Mouse (Mus musculus): ENCODE data around the gene Agps. TPM values are rescaled to one million over a fixed set of nuclear protein-coding genes. Genes with fewer than 3 reads are reported as not detected.

Agps gene
- 39.1 and 49.3 TPM in 2 replicates for polyA plus RNA-seq (2014; fragmentation: Nextera tagmentation; extraction: Ambion mirVana)

GRCm38 (mm10) chr2:75831881-75832633 lies at the start of gene Agps:
Agps (plus strand) TSS chr2:75832177.
- Histone ChIP-seq H3K9ac (ENCODE audit: low read length) (peak within 1 kb of the TSS; percentile 94), H3K27me3 (ENCODE audit: control insufficient read depth, insufficient read depth, low read length) (no peaks in the 10 kb centered on the region), H3K27ac (replicated peaks; ENCODE audit: low read depth, low read length) (peak within 1 kb of the TSS; percentile 68), H3K36me3 (ENCODE audit: control insufficient read depth, insufficient read depth, low read length) (no peaks in the 10 kb centered on the region), H3K4me2 (ENCODE audit: low read depth, severe bottlenecking) (peak within 1 kb of the TSS; percentile 57), H3K4me3 (ENCODE audit: low read depth, low read length) (peak within 1 kb of the TSS; percentile 85), H3K4me1 (ENCODE audit: control insufficient read depth, insufficient read depth, low read length) (peaks cover 12% of the 10 kb centered on the region), H3K9me3 (ENCODE audit: control insufficient read depth, low read length) (no peaks in the 10 kb centered on the region)
- WGBS = under 1% methylated on average over 76 of the region's 86 CpGs
- peak; percentile 91 for DNase-seq (ENCODE audit: low spot score)
- ATAC-seq (ENCODE audit: insufficient number of reproducible peaks, low FRiP score, low TSS enrichment, low read depth) = peak; percentile 88

- 18% methylated on average over 6 of the region's 6 CpGs for WGBS
- no peak for ATAC-seq (ENCODE audit: insufficient number of reproducible peaks, low FRiP score, low TSS enrichment, low read depth)
These were observed 45.9 kb upstream of the Agps start for GRCm38 (mm10) chr2:75786075-75786474.

GRCm38 (mm10) chr2:75788511-75788910 lies 43.5 kb upstream of the Agps start:
- H3K36me3 ChIP-seq (ENCODE audit: control insufficient read depth, insufficient read depth, low read length) = no peaks in the 10 kb centered on the region
- no peak overlapping the region for H3K27ac ChIP-seq (replicated peaks; ENCODE audit: low read depth, low read length)
- H3K9ac ChIP-seq (ENCODE audit: low read length) = no peak overlapping the region
- no peak overlapping the region for H3K4me2 ChIP-seq (ENCODE audit: low read depth, severe bottlenecking)
- H3K4me3 ChIP-seq (ENCODE audit: low read depth, low read length) = no peak overlapping the region
- peaks cover 6% of the 10 kb centered on the region; the same call in 1 of the 2 replicates for H3K4me1 ChIP-seq (ENCODE audit: control insufficient read depth, insufficient read depth, low read length)
- H3K27me3 ChIP-seq (ENCODE audit: control insufficient read depth, insufficient read depth, low read length) = no peaks in the 10 kb centered on the region
- no peak for DNase-seq (ENCODE audit: low spot score)
- no peaks in the 10 kb centered on the region for H3K9me3 ChIP-seq (ENCODE audit: control insufficient read depth, low read length)
- 67% methylated on average over 3 of the region's 3 CpGs for WGBS
- ATAC-seq (ENCODE audit: insufficient number of reproducible peaks, low FRiP score, low TSS enrichment, low read depth) = no peak

More at GRCm38 (mm10) chr2:75786075-75786474, 45.9 kb upstream of the Agps start:
- Histone ChIP-seq H3K9me3 (ENCODE audit: control insufficient read depth, low read length) (no peaks in the 10 kb centered on the region), H3K27me3 (ENCODE audit: control insufficient read depth, insufficient read depth, low read length) (no peaks in the 10 kb centered on the region), H3K9ac (ENCODE audit: low read length) (no peak overlapping the region), H3K36me3 (ENCODE audit: control insufficient read depth, insufficient read depth, low read length) (no peaks in the 10 kb centered on the region), H3K4me1 (ENCODE audit: control insufficient read depth, insufficient read depth, low read length) (peaks cover 8% of the 10 kb centered on the region; the same call in 1 of the 2 replicates), H3K4me2 (ENCODE audit: low read depth, severe bottlenecking) (no peak overlapping the region), H3K27ac (replicated peaks; ENCODE audit: low read depth, low read length) (no peak overlapping the region), H3K4me3 (ENCODE audit: low read depth, low read length) (no peak overlapping the region)
- DNase-seq (ENCODE audit: low spot score) = peak; percentile 72

- Histone ChIP-seq H3K9me3 (ENCODE audit: control insufficient read depth, low read length) (no peaks in the 10 kb centered on the region), H3K9ac (ENCODE audit: low read length) (no peak overlapping the region), H3K4me2 (ENCODE audit: low read depth, severe bottlenecking) (peak overlapping the region; percentile 22; the same call in 1 of the 2 replicates), H3K27me3 (ENCODE audit: control insufficient read depth, insufficient read depth, low read length) (no peaks in the 10 kb centered on the region), H3K36me3 (ENCODE audit: control insufficient read depth, insufficient read depth, low read length) (no peaks in the 10 kb centered on the region), H3K4me3 (ENCODE audit: low read depth, low read length) (no peak overlapping the region), H3K27ac (replicated peaks; ENCODE audit: low read depth, low read length) (no peak overlapping the region), H3K4me1 (ENCODE audit: control insufficient read depth, insufficient read depth, low read length) (peaks cover 6% of the 10 kb centered on the region; the same call in 1 of the 2 replicates)
- DNase-seq (ENCODE audit: low spot score) (peak; percentile 58), ATAC-seq (ENCODE audit: insufficient number of reproducible peaks, low FRiP score, low TSS enrichment, low read depth) (no peak)
- 12% methylated on average over 14 of the region's 14 CpGs for WGBS
These were observed 41.9 kb upstream of the Agps start for GRCm38 (mm10) chr2:75789959-75790523.

- no peaks in the 10 kb centered on the region for H3K36me3 ChIP-seq (ENCODE audit: control insufficient read depth, insufficient read depth, low read length)
- 67% methylated on average over 18 of the region's 18 CpGs for WGBS
These were observed 40.2 kb upstream of the Agps start for GRCm38 (mm10) chr2:75791561-75792308.

GRCm38 (mm10) chr2:75792377-75793203 lies 39.4 kb upstream of the Agps start:
- 54% methylated on average over 12 of the region's 12 CpGs for WGBS
- Histone ChIP-seq H3K4me1 (ENCODE audit: control insufficient read depth, insufficient read depth, low read length) (peaks cover 6% of the 10 kb centered on the region; the same call in 1 of the 2 replicates), H3K4me2 (ENCODE audit: low read depth, severe bottlenecking) (no peak overlapping the region), H3K4me3 (ENCODE audit: low read depth, low read length) (no peak overlapping the region), H3K27ac (replicated peaks; ENCODE audit: low read depth, low read length) (no peak overlapping the region), H3K36me3 (ENCODE audit: control insufficient read depth, insufficient read depth, low read length) (no peaks in the 10 kb centered on the region), H3K27me3 (ENCODE audit: control insufficient read depth, insufficient read depth, low read length) (no peaks in the 10 kb centered on the region), H3K9me3 (ENCODE audit: control insufficient read depth, low read length) (no peaks in the 10 kb centered on the region), H3K9ac (ENCODE audit: low read length) (no peak overlapping the region)
- ATAC-seq (ENCODE audit: insufficient number of reproducible peaks, low FRiP score, low TSS enrichment, low read depth) = no peak
- peak; percentile 40 for DNase-seq (ENCODE audit: low spot score)

More at GRCm38 (mm10) chr2:75791561-75792308, 40.2 kb upstream of the Agps start:
- Histone ChIP-seq H3K27ac (replicated peaks; ENCODE audit: low read depth, low read length) (no peak overlapping the region), H3K27me3 (ENCODE audit: control insufficient read depth, insufficient read depth, low read length) (no peaks in the 10 kb centered on the region), H3K9ac (ENCODE audit: low read length) (no peak overlapping the region), H3K9me3 (ENCODE audit: control insufficient read depth, low read length) (no peaks in the 10 kb centered on the region), H3K4me1 (ENCODE audit: control insufficient read depth, insufficient read depth, low read length) (peaks cover 6% of the 10 kb centered on the region; the same call in 1 of the 2 replicates), H3K4me3 (ENCODE audit: low read depth, low read length) (no peak overlapping the region), H3K4me2 (ENCODE audit: low read depth, severe bottlenecking) (no peak overlapping the region)
- DNase-seq (ENCODE audit: low spot score) (no peak), ATAC-seq (ENCODE audit: insufficient number of reproducible peaks, low FRiP score, low TSS enrichment, low read depth) (no peak)

- no peaks in the 10 kb centered on the region for H3K4me1 ChIP-seq (ENCODE audit: control insufficient read depth, insufficient read depth, low read length)
- no peak overlapping the region for H3K4me3 ChIP-seq (ENCODE audit: low read depth, low read length)
- no peak overlapping the region for H3K9ac ChIP-seq (ENCODE audit: low read length)
- no peaks in the 10 kb centered on the region for H3K27me3 ChIP-seq (ENCODE audit: control insufficient read depth, insufficient read depth, low read length)
- no peaks in the 10 kb centered on the region for H3K36me3 ChIP-seq (ENCODE audit: control insufficient read depth, insufficient read depth, low read length)
- H3K4me2 ChIP-seq (ENCODE audit: low read depth, severe bottlenecking) = no peak overlapping the region
- WGBS = 70% methylated on average over 2 of the region's 2 CpGs
- H3K27ac ChIP-seq (replicated peaks; ENCODE audit: low read depth, low read length) = no peak overlapping the region
- DNase-seq (ENCODE audit: low spot score) (no peak), ATAC-seq (ENCODE audit: insufficient number of reproducible peaks, low FRiP score, low TSS enrichment, low read depth) (no peak)
- no peaks in the 10 kb centered on the region for H3K9me3 ChIP-seq (ENCODE audit: control insufficient read depth, low read length)
These were observed 35.8 kb upstream of the Agps start for GRCm38 (mm10) chr2:75796181-75796580.
